Mouse (Mus musculus): ENCODE results near the gene Plk1.

GRCm38 (mm10) chr7:122191097-122191496 is 31.9 kb downstream of the Plk1 start:
- TF ChIP-seq GATA1 (IDR thresholded peaks at IDR 0.05; ENCODE audit: borderline replicate concordance, low read length) (no peak), FLI1 (IDR thresholded peaks at IDR 0.05; ENCODE audit: low read length) (no peak)
